Mouse (Mus musculus): ENCODE results near the gene Tcf21.

GRCm38 (mm10) chr10:22821267-22821666 is 1.3 kb upstream of the Tcf21 start:
- TF ChIP-seq FLI1 (IDR thresholded peaks at IDR 0.05; ENCODE audit: low read length) (no peak), GATA1 (IDR thresholded peaks at IDR 0.05; ENCODE audit: borderline replicate concordance, low read length) (no peak)

All from megakaryocyte, embryonic 14.5 days (primary cell).